Mouse (Mus musculus): ENCODE data around the gene Slc35g3. TPM values are rescaled to one million over a fixed set of nuclear protein-coding genes. Genes with fewer than 3 reads are reported as not detected.
A peak's percentile ranks its signal among the peaks of the same experiment; 100 is the strongest.

Slc35g3 gene
- polyA plus RNA-seq, 1 experiment = 1.4 TPM

DNA sequence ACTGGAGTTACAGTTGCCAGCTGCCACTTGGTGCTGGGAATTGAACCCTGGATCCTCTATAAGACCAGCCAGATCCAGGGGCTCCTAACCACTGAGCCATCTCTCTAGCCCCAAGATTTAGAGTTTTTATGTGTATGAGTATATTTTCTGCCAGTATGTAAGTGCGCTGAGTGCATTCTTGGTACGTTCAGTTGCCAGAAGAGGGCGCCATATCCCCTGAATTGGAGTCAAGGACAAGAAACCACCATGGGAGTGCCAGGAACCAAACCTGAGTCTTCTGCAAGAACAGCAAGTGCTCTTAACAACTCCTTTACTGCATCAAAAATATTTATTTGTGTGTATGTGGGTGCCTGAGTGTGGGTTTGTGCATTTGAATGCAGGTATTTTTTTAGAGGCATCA is 32.7 kb downstream of the Slc35g3 start:
- peak; percentile 59 for DNase-seq
- WGBS = 26% methylated on average over 3 of the region's 3 CpGs
- Histone ChIP-seq H3K4me1 (ENCODE audit: control insufficient read depth, insufficient read depth, low read length) (no peaks in the 10 kb centered on the region), H3K4me3 (replicated peaks; ENCODE audit: extremely low read depth, low read depth, low read length) (no peak overlapping the region)
- TF ChIP-seq POLR2A (IDR thresholded peaks at IDR 0.05; ENCODE audit: borderline replicate concordance, extremely low read depth, low read depth, low read length) = no peak
- TF ChIP-seq CTCF (IDR thresholded peaks at IDR 0.05; ENCODE audit: insufficient read depth, low read length) = peak; percentile 52

DNA sequence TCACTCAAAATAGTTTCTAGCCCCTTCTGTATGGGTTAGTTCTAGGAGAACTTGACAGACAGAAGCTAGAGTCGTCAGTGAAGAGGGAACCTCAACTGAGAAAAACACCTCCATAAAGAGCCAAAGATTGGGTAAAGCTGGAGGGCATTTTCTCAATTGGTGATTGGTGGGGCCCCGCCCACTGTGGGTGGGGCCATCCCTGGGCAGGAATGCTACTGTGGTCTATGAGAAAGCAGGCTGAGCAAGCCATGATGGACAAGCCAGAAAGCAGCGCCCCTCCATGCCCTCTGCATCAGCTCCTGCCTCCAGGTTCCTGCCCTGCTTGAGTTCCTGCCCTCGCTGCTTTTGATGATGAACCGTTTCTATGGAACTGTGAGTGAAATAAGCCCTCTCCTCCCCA is 35.8 kb downstream of the Slc35g3 start:
- TF ChIP-seq CTCF (IDR thresholded peaks at IDR 0.05; ENCODE audit: insufficient read depth, low read length) (no peak), POLR2A (IDR thresholded peaks at IDR 0.05; ENCODE audit: borderline replicate concordance, extremely low read depth, low read depth, low read length) (no peak)
- H3K4me3 ChIP-seq (replicated peaks; ENCODE audit: extremely low read depth, low read depth, low read length) = no peak overlapping the region
- WGBS = 31% methylated on average over 5 of the region's 5 CpGs
- H3K4me1 ChIP-seq (ENCODE audit: control insufficient read depth, insufficient read depth, low read length) = no peaks in the 10 kb centered on the region; the same call in 1 of the 2 replicates
- no peak for DNase-seq

DNA sequence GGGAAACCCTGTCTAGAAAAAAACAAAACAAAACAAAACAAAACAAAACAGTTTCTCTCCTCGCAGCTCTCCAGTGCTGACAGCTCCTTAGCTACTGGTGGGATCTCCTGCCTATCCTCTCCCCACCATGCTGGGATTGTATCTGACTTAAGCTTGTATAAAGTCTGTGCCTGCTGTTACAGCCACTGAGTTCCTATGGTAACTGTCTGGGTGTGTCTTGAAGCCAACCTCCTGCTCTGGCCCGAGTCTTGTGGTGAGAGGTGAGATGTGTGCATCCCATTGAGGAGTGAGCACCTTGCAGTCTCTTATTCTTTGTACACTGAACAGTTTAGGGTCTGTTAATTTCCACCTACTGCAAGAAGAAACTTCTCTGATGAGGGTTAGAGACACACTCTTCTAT is 38.7 kb downstream of the Slc35g3 start:
- DNase-seq = no peak
- TF ChIP-seq POLR2A (IDR thresholded peaks at IDR 0.05; ENCODE audit: borderline replicate concordance, extremely low read depth, low read depth, low read length) = no peak
- no peak for TF ChIP-seq CTCF (IDR thresholded peaks at IDR 0.05; ENCODE audit: insufficient read depth, low read length)
- Histone ChIP-seq H3K4me3 (replicated peaks; ENCODE audit: extremely low read depth, low read depth, low read length) (no peak overlapping the region), H3K4me1 (ENCODE audit: control insufficient read depth, insufficient read depth, low read length) (no peaks in the 10 kb centered on the region; the same call in 1 of the 2 replicates)
- 38% methylated on average over 2 of the region's 2 CpGs for WGBS

DNA sequence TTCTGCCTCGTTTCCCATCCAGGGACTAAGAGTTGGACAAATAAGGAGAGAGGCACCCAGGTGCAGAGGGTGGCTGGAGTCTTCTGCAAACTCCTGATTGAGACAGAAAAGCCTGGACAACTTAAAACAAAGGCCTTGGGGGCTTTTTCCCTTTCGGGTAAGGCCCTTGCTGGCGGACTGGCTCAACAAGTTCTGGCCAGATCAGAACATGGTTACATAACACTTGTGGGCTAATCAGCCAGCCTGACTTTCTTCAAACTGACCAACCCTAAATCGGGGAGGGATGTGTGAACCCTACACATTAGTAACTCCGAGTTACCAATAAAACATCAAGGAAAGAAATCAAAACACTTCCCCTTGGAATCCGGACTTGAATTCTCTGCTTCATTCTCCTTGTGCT is 40.9 kb downstream of the Slc35g3 start:
- no peak for TF ChIP-seq CTCF (IDR thresholded peaks at IDR 0.05; ENCODE audit: insufficient read depth, low read length)
- no peak for TF ChIP-seq POLR2A (IDR thresholded peaks at IDR 0.05; ENCODE audit: borderline replicate concordance, extremely low read depth, low read depth, low read length)
- Histone ChIP-seq H3K4me1 (ENCODE audit: control insufficient read depth, insufficient read depth, low read length) (peaks cover 2% of the 10 kb centered on the region; the same call in 1 of the 2 replicates), H3K4me3 (replicated peaks; ENCODE audit: extremely low read depth, low read depth, low read length) (no peak overlapping the region)
- DNase-seq = no peak
- WGBS = 56% methylated on average over 6 of the region's 6 CpGs

DNA sequence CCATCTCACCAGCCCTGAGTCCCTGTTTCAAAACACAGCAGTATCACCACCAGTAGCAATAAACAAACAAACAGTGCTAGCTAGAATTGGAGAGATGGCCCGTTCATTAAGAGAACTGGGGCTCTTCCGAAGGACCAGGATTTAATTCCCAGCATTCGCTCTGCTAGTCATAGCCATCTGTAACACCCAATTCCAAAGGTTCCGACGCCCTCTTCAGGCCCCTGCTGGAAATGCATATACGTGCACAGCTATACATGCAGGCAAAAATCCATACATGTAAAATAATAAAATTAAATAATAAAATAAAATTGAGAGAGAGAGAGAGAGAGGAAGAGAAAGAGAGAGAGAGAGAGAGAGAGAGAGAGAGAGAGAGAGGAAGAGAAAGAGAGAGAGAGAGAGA is 42.3 kb downstream of the Slc35g3 start:
- TF ChIP-seq POLR2A (IDR thresholded peaks at IDR 0.05; ENCODE audit: borderline replicate concordance, extremely low read depth, low read depth, low read length) (no peak), CTCF (IDR thresholded peaks at IDR 0.05; ENCODE audit: insufficient read depth, low read length) (no peak)
- no peak overlapping the region for H3K4me3 ChIP-seq (replicated peaks; ENCODE audit: extremely low read depth, low read depth, low read length)
- 69% methylated on average over 6 of the region's 6 CpGs for WGBS
- DNase-seq = no peak
- peaks cover 3% of the 10 kb centered on the region; the same call in 1 of the 2 replicates for H3K4me1 ChIP-seq (ENCODE audit: control insufficient read depth, insufficient read depth, low read length)

DNA sequence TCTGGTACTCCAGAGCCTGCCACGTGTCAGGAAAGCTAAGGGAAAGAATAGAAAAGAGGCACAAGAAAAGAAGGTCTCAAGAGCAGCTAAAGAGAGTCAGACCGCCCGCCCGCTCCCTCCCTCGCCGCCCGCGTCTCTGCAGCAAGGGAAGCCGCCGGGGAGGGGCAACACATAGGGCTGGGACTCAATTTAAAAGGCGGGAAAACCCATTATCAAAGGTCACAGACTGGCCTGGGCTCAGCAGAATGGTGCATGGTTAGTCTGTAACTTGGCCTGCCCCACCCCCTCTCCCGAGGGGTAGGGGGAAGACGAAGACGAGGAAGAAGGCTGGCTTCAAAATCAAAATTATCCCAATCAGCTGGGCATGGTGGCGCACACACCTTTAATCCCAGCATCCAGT is 43.1 kb downstream of the Slc35g3 start:
- 42% methylated on average over 15 of the region's 15 CpGs for WGBS
- Histone ChIP-seq H3K4me3 (replicated peaks; ENCODE audit: extremely low read depth, low read depth, low read length) (no peak overlapping the region), H3K4me1 (ENCODE audit: control insufficient read depth, insufficient read depth, low read length) (peaks cover 3% of the 10 kb centered on the region; the same call in 1 of the 2 replicates)
- TF ChIP-seq CTCF (IDR thresholded peaks at IDR 0.05; ENCODE audit: insufficient read depth, low read length) = no peak
- no peak for TF ChIP-seq POLR2A (IDR thresholded peaks at IDR 0.05; ENCODE audit: borderline replicate concordance, extremely low read depth, low read depth, low read length)
- DNase-seq = no peak

DNA sequence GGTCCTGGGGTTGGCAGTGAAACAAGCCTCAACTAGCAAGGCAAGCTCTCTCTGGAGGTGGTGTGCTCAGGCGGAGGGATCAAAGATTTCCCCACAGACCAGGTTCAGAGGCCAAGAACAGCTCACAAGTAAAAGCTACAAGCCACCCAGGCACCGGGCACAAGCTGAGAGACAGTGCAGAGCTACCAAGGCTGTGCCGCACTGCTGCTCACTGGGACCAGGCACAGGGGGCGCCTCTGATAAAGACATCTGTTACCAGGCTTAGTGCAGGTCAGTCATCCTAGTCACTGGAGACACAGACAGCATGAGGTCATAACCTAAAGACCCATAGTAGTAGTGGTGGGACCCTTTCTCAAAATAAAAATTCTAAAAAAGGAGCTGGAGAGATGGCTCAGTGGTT is 44.8 kb downstream of the Slc35g3 start:
- TF ChIP-seq CTCF (IDR thresholded peaks at IDR 0.05; ENCODE audit: insufficient read depth, low read length) (no peak), POLR2A (IDR thresholded peaks at IDR 0.05; ENCODE audit: borderline replicate concordance, extremely low read depth, low read depth, low read length) (no peak)

DNA sequence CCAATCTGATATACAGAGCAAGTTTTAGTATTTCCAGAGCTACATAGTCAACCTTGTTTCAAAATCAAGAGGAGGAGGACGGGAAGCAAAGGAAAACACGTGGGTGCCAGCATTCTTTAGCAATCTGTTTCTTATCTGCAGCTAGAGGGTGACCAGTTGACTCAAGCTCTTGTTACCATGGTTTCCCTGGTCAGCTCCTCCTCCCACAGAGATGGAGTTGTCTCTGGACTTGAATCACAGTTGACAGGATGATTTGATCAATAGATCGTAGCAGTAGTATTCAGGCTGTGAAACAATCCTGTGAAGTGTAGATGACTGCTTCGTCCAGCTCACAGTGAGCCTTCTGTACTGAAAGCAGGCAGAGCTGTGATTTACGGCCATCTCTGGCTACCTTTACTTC is 45.8 kb downstream of the Slc35g3 start:
- WGBS = 20% methylated on average over 5 of the region's 5 CpGs
- TF ChIP-seq POLR2A (IDR thresholded peaks at IDR 0.05; ENCODE audit: borderline replicate concordance, extremely low read depth, low read depth, low read length) (no peak), CTCF (IDR thresholded peaks at IDR 0.05; ENCODE audit: insufficient read depth, low read length) (no peak)
- no peak for DNase-seq
- Histone ChIP-seq H3K4me3 (replicated peaks; ENCODE audit: extremely low read depth, low read depth, low read length) (no peak overlapping the region), H3K4me1 (ENCODE audit: control insufficient read depth, insufficient read depth, low read length) (peaks cover 3% of the 10 kb centered on the region; the same call in 1 of the 2 replicates)

More for the DNA sequence above, 44.8 kb downstream of the Slc35g3 start:
- no peak for DNase-seq
- H3K4me1 ChIP-seq (ENCODE audit: control insufficient read depth, insufficient read depth, low read length) = peaks cover 3% of the 10 kb centered on the region; the same call in 1 of the 2 replicates
- no peak overlapping the region for H3K4me3 ChIP-seq (replicated peaks; ENCODE audit: extremely low read depth, low read depth, low read length)
- 74% methylated on average over 4 of the region's 4 CpGs for WGBS

DNA sequence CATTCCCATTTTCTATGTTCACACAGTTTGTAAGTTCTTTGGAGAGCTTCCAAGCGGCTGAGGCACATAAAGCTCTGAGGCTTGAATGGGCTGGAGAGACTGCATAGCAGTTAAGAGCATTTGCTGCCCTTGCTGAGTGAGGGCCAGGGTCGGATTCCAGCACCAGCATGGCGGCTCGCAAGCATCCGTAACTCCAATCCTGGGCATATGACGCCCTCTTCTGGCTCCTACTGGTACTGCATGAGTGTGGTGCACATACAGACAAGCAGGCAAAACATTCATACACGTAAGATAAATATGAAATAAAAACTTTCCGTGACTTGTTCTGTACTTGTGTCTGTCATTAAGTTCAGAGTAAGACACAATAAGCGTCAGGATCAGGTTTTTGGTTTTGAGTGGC is 46.3 kb downstream of the Slc35g3 start:
- 59% methylated on average over 9 of the region's 9 CpGs for WGBS
- H3K4me1 ChIP-seq (ENCODE audit: control insufficient read depth, insufficient read depth, low read length) = peaks cover 3% of the 10 kb centered on the region; the same call in 1 of the 2 replicates
- no peak overlapping the region for H3K4me3 ChIP-seq (replicated peaks; ENCODE audit: extremely low read depth, low read depth, low read length)
- TF ChIP-seq CTCF (IDR thresholded peaks at IDR 0.05; ENCODE audit: insufficient read depth, low read length) = peak; percentile 61
- TF ChIP-seq POLR2A (IDR thresholded peaks at IDR 0.05; ENCODE audit: borderline replicate concordance, extremely low read depth, low read depth, low read length) = no peak
- DNase-seq = peak; percentile 42

DNA sequence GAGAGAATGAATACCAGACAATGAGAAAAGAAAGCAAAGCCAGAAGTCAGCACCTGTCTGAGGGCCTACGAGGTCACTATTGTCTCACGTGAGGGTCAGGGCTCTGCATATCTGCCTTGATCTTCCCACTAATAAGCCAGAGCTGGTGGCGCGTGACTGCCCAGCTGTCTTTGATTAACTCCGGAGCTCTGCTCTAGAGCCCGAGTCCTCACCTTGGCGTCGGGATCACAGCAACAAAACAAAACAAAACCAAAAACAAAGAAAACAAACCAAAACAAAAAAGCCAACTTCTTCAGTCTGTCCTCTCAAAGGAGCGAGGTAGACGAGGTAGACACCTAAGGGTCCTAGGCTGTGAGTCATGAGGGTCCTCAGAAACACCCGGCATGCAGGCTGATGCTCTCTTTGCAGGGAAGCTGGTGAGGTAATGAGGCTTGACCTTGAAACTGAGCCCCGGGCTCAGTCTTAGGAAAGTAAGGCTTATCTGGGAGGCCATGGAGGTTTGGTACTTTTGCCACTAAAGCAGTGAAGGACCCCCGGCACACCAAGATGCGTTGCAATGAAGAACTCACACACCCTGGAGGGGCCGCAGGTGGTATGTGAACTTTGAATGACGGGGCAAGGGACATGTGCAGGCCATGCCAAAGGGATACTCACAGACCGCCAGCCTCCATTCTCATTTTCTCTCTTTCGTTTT is 47.0 kb downstream of the Slc35g3 start:
- TF ChIP-seq POLR2A (IDR thresholded peaks at IDR 0.05; ENCODE audit: borderline replicate concordance, extremely low read depth, low read depth, low read length) = no peak
- no peak for TF ChIP-seq CTCF (IDR thresholded peaks at IDR 0.05; ENCODE audit: insufficient read depth, low read length)

More for the DNA sequence above, 47.0 kb downstream of the Slc35g3 start:
- WGBS = 73% methylated on average over 18 of the region's 18 CpGs
- DNase-seq = no peak
- peaks cover 3% of the 10 kb centered on the region; the same call in 1 of the 2 replicates for H3K4me1 ChIP-seq (ENCODE audit: control insufficient read depth, insufficient read depth, low read length)
- H3K4me3 ChIP-seq (replicated peaks; ENCODE audit: extremely low read depth, low read depth, low read length) = no peak overlapping the region

All from lung, adult 2 months (tissue).